Mouse (Mus musculus) lung, postnatal 4 days (tissue): ENCODE results near the gene Treh.

Experiments used
- DNase-seq, 2 experiments: peaks; one replicate each; pipeline ENCODE4 v3.0.0; 2021

Treh gene

GRCm38 (mm10) chr9:44716997-44717821 lies 44.2 kb downstream of the Treh start:
- no peak for DNase-seq

GRCm38 (mm10) chr9:44717822-44718242 lies 44.8 kb downstream of the Treh start:
- DNase-seq = no peak

GRCm38 (mm10) chr9:44718937-44719631 lies 46.1 kb downstream of the Treh start:
- DNase-seq = no peak

GRCm38 (mm10) chr9:44719632-44720357 lies 46.8 kb downstream of the Treh start:
- DNase-seq = no peak

GRCm38 (mm10) chr9:44720358-44721153 lies 47.5 kb downstream of the Treh start:
- peak in 1 of 2 experiments; percentile 36 for DNase-seq

GRCm38 (mm10) chr9:44721154-44721876 lies 48.3 kb downstream of the Treh start:
- peak; percentile 91 to 93 for DNase-seq

GRCm38 (mm10) chr9:44721877-44722186 lies 48.8 kb downstream of the Treh start:
- DNase-seq = no peak

GRCm38 (mm10) chr9:44722575-44722974 lies 49.5 kb downstream of the Treh start:
- no peak for DNase-seq

GRCm38 (mm10) chr9:44723008-44723407 lies 50.0 kb downstream of the Treh start:
- peak; percentile 42 to 59 for DNase-seq

GRCm38 (mm10) chr9:44723521-44724041 lies 50.5 kb downstream of the Treh start:
- peak in 1 of 2 experiments; percentile 53 for DNase-seq

GRCm38 (mm10) chr9:44724223-44724622 lies 51.2 kb downstream of the Treh start:
- DNase-seq = peak; percentile 72 to 90

- DNase-seq = no peak
These were observed 51.6 kb downstream of the Treh start for GRCm38 (mm10) chr9:44724665-44725064.

GRCm38 (mm10) chr9:44726431-44727146 lies 53.6 kb downstream of the Treh start:
- DNase-seq = no peak

GRCm38 (mm10) chr9:44727441-44727840 lies 54.4 kb downstream of the Treh start:
- no peak for DNase-seq

GRCm38 (mm10) chr9:44732130-44732549 lies 59.1 kb downstream of the Treh start:
- no peak for DNase-seq

- peak in 1 of 2 experiments; percentile 70 for DNase-seq
These were observed 60.0 kb downstream of the Treh start for GRCm38 (mm10) chr9:44732921-44733530.

GRCm38 (mm10) chr9:44733671-44734523 lies 60.9 kb downstream of the Treh start:
- DNase-seq = peak; percentile 74 to 81

GRCm38 (mm10) chr9:44734524-44735494 lies 61.8 kb downstream of the Treh start, which contains the start of gene Phldb1:
Gene Phldb1, minus strand, starts transcription at chr9:44735198.
- peak; percentile 84 to 90 for DNase-seq
